Mouse (Mus musculus) adrenal gland, adult (tissue): ENCODE data around the gene Grhl3.

Experiments used
- DNase-seq, 2 experiments: peaks; one replicate each; pipeline ENCODE4 v3.0.0; 2022 to 2023; ENCODE audit warnings: low spot score in 1 of 2; ENCODE audit not compliant: inconsistent age in 2 of 2

Gene Grhl3

GRCm38 (mm10) chr4:135494521-135495396 is 78.7 kb downstream of the Grhl3 start, which contains the start of the genes Stpg1 and Nipal3:
Stpg1 (plus strand) TSS chr4:135494790.
Nipal3 (minus strand) TSS chr4:135495038.
- peak; percentile 92 to 96 for DNase-seq

GRCm38 (mm10) chr4:135493691-135494520 is 79.5 kb downstream of the Grhl3 start:
- peak; percentile 43 to 75 for DNase-seq

DNA sequence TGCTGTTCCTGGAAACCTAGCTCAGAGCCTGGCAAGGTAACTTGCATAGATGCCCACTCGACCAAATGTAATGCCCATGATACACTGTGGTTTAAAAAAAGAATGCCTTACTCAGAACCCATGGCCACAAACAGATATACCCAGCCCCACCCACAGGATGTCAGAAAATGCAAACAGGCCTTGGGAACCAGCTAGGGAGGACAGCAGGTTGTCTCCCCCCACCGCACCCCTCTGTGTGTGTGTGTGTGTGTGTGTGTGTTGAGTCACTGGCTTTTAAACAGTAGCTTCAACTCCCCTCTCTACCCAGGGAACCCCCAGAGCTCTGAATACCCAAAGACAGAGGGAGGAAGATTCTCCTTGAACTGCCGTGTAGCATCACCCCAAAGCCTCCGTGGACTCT is 80.2 kb downstream of the Grhl3 start:
- DNase-seq: no peak
